Mouse (Mus musculus) hindbrain, postnatal 0 days (tissue): ENCODE results near the gene Mllt6. TPM values are rescaled to one million over a fixed set of nuclear protein-coding genes. Genes with fewer than 3 reads are reported as not detected.
"Not testable (repeated sequence)": the region's sequence is repeated elsewhere in the genome, so short reads cannot be mapped to it uniquely, and the experiment has no call there.

Source experiments
- ATAC-seq: fragments of 200-750 bp; cut with Nextera tagmentation; 2 replicates; pipeline ENCODE4 v1.8.0; 2017; ENCODE audit warnings: mild to moderate bottlenecking, moderate TSS enrichment, moderate library complexity
- DNase-seq: peaks from one replicate; pipeline ENCODE4 v3.0.0-alpha.2; 2015; ENCODE audit warnings: low spot score
- H3K27ac ChIP-seq: fragments of 300-500 bp; sonication (generic); 2 replicates; pipeline ENCODE4 v1.5.1; 2014; ENCODE audit warnings: mild to moderate bottlenecking
- H3K27me3 ChIP-seq: fragments of 300-500 bp; sonication (generic); 2 replicates; pipeline ENCODE4 v1.6.1; 2014; ENCODE audit warnings: low read length, mixed read lengths; ENCODE audit not compliant: insufficient read depth
- H3K36me3 ChIP-seq: fragments of 300-500 bp; sonication (generic); 2 replicates; pipeline ENCODE4 v1.6.1; 2014; ENCODE audit warnings: low read length, mixed read lengths; ENCODE audit not compliant: insufficient read depth
- H3K4me1 ChIP-seq: fragments of 300-500 bp; sonication (generic); 2 replicates; pipeline ENCODE4 v1.6.1; 2014; ENCODE audit warnings: antibody characterized with exemption, low read length, mixed read lengths; ENCODE audit not compliant: insufficient read depth
- H3K4me2 ChIP-seq: fragments of 300-500 bp; sonication (generic); 2 replicates; pipeline ENCODE4 v1.6.1; 2014; ENCODE audit warnings: low read depth, mild to moderate bottlenecking, low read length, moderate library complexity, mixed read lengths
- H3K4me3 ChIP-seq: fragments of 300-500 bp; sonication (generic); 2 replicates; pipeline ENCODE4 v1.5.1; 2014; ENCODE audit warnings: low read length
- H3K9ac ChIP-seq: fragments of 300-500 bp; sonication (generic); replicated peaks from 2 replicates; pipeline ENCODE4 v1.6.1; 2014; ENCODE audit warnings: mild to moderate bottlenecking, low read length, moderate library complexity, mixed read lengths
- H3K9me3 ChIP-seq: fragments of 300-500 bp; sonication (generic); 2 replicates; pipeline ENCODE4 v1.6.1; 2016; ENCODE audit warnings: low read length, mixed read lengths
- CTCF ChIP-seq: IDR thresholded peaks from 2 replicates; pipeline ENCODE4 v1.5.1; 2016; ENCODE audit warnings: antibody characterized with exemption, control low read depth, low read depth
- WGBS: fragments of 180-500 bp; shearing (Covaris S2); extraction: QIAGEN DNeasy Blood & Tissue Kit; methylation state at CpG from one replicate; pipeline ENCODE4 v1.1.7; 2014; 5-methylcytosine and 5-hydroxymethylcytosine counted together
- polyA plus RNA-seq: library from polyadenylated mRNA; unstranded; fragments of >200 nt; fragmentation: Nextera tagmentation; extraction: Ambion mirVana; gene quantifications from 2 replicates; pipeline ENCODE4 v1.2.1, GENCODE M21; 2015
- total RNA-seq: library from RNA; depleted of rRNA; stranded (reverse); fragments of >200 nt; gene quantifications from 2 replicates; pipeline ENCODE4 v1.2.3, GENCODE M21; 2014

The Mllt6 gene
- total and polyA plus RNA-seq, 2 experiments from 2014 or later = 1.7 to 60.8 TPM

DNA sequence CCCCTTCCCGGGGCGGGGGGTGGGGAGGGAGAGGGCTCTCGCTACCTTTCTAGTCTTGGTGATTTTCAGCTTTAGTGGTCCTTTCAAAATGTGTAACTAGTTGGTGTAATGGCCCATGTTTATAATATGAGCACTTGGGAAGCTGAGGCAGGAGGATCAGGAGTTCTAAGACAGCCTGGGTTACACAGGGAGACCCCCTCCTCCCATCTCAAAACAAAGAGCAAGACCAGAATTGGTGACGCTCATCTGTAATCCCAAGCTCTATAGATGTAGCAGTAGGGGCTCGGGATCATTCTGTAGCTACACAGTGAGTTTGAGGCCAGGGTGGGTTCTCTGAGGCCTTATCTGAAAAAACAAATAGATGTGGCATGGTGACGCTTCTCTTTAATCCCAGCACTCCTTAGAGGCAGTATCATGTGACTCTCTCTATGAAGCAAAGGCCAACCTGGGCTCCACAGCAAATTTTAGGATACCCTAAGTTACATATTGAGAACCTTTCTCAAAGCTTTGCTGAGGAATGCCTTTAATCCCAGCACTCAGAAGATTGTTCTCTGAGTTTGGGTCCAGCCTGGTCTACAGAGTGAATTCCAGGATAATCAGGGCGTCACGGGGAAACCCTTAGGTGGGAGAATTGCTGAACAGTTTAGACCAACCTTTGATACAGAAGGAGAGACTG, 19.7 kb upstream of the Mllt6 start:
- Histone ChIP-seq H3K4me3 (no peak overlapping the region), H3K4me2 (no peak overlapping the region), H3K27ac (no peak overlapping the region), H3K9ac (no peak overlapping the region), H3K9me3 (no peaks in the 10 kb centered on the region), H3K27me3 (no peaks in the 10 kb centered on the region), H3K4me1 (no peaks in the 10 kb centered on the region), H3K36me3 (no peaks in the 10 kb centered on the region)
- WGBS = 84% methylated on average over 8 of the region's 8 CpGs
- DNase-seq (no peak), ATAC-seq (no peak)
- TF ChIP-seq CTCF = no peak

DNA sequence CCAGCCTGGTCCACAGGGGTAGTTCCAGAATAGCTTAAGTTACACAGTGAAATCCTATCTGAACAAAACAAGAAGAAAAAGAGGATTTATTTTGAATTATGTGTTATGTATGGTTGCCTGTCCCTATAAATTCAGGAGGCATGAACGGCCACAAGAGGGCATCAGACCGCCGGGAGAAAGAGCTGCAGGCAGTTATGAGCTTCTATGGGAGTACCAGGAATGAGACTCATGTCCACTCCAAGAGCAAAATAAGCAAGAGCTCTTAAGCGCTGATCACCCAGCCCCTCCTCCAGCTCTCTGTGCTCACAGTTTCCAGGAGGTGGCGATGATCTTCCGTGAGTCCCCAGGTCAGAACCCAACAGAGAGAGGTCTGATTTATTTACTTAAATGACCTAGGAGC, 18.4 kb upstream of the Mllt6 start:
- peak; percentile 72 for TF ChIP-seq CTCF
- Histone ChIP-seq H3K27ac (no peak overlapping the region), H3K4me3 (no peak overlapping the region), H3K27me3 (no peaks in the 10 kb centered on the region), H3K36me3 (no peaks in the 10 kb centered on the region), H3K4me2 (no peak overlapping the region), H3K4me1 (no peaks in the 10 kb centered on the region), H3K9me3 (no peaks in the 10 kb centered on the region), H3K9ac (no peak overlapping the region)
- WGBS = 2% methylated on average over 6 of the region's 6 CpGs
- ATAC-seq (no peak), DNase-seq (peak; percentile 68)

- 86% methylated on average over 4 of the region's 4 CpGs for WGBS
- ATAC-seq, H3K27ac ChIP-seq, H3K27me3 ChIP-seq, H3K36me3 ChIP-seq, H3K9ac ChIP-seq, H3K9me3 ChIP-seq, H3K4me2 ChIP-seq, H3K4me1 ChIP-seq, H3K4me3 ChIP-seq, DNase-seq: not testable (repeated sequence)
Measured at GRCm38 (mm10) chr11:97648541-97648940, 14.7 kb upstream of the Mllt6 start.

GRCm38 (mm10) chr11:97650341-97650740, 12.9 kb upstream of the Mllt6 start:
- Histone ChIP-seq H3K27me3 (no peaks in the 10 kb centered on the region), H3K36me3 (no peaks in the 10 kb centered on the region), H3K4me2 (no peak overlapping the region), H3K9me3 (no peaks in the 10 kb centered on the region), H3K4me3 (no peak overlapping the region), H3K27ac (no peak overlapping the region), H3K9ac (no peak overlapping the region), H3K4me1 (no peaks in the 10 kb centered on the region)
- WGBS = 39% methylated on average over 5 of the region's 5 CpGs
- TF ChIP-seq CTCF = no peak
- DNase-seq (no peak), ATAC-seq (no peak)

DNA sequence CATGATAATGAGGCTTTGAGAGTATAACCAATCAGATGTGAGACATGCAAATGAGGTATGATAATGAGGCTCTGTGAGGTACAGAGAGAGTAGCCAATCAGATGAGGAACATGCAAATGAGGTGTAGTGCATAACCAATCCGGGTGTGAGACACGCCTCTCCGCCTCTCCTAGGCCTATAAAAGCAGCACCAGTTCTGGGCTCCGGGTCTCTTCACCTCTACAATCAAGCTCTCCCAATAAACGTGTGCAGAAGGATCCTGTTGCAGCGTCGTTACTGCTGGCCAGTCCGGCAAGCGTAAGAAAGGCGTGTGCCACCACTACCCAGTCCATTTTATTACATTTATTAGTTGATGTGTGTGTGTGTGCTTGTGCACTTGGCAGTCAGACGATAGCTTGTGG, 9.8 kb upstream of the Mllt6 start:
- not testable (repeated sequence) for ATAC-seq, H3K4me1 ChIP-seq, H3K9me3 ChIP-seq, H3K27ac ChIP-seq, H3K36me3 ChIP-seq, H3K27me3 ChIP-seq, DNase-seq, H3K4me2 ChIP-seq, H3K4me3 ChIP-seq, H3K9ac ChIP-seq
- 92% methylated on average over 11 of the region's 11 CpGs for WGBS

GRCm38 (mm10) chr11:97654210-97654609, 9.0 kb upstream of the Mllt6 start:
- WGBS = 95% methylated on average over 2 of the region's 2 CpGs
- no peaks in the 10 kb centered on the region for H3K36me3 ChIP-seq

GRCm38 (mm10) chr11:97656269-97656971, 6.8 kb upstream of the Mllt6 start:
- Histone ChIP-seq H3K27ac (no peak overlapping the region), H3K36me3 (no peaks in the 10 kb centered on the region), H3K27me3 (peaks cover under 1% of the 10 kb centered on the region; the same call in 1 of the 2 replicates), H3K4me3 (no peak overlapping the region), H3K9ac (no peak overlapping the region), H3K4me1 (peaks cover 9% of the 10 kb centered on the region; the same call in 1 of the 2 replicates), H3K9me3 (no peaks in the 10 kb centered on the region), H3K4me2 (no peak overlapping the region)
- no peak for ATAC-seq
- WGBS = 74% methylated on average over 14 of the region's 14 CpGs
- TF ChIP-seq CTCF = no peak
- DNase-seq = no peak

More at GRCm38 (mm10) chr11:97654210-97654609, 9.0 kb upstream of the Mllt6 start:
- H3K9ac ChIP-seq = no peak overlapping the region
- H3K4me1 ChIP-seq = 0 out of 2 replicates have a peak, but pooled peaks cover 1% of the 10 kb centered on the region
- DNase-seq (no peak), ATAC-seq (no peak)
- no peak overlapping the region for H3K27ac ChIP-seq
- H3K9me3 ChIP-seq = no peaks in the 10 kb centered on the region
- no peaks in the 10 kb centered on the region for H3K27me3 ChIP-seq
- H3K4me3 ChIP-seq = no peak overlapping the region
- no peak for TF ChIP-seq CTCF
- no peak overlapping the region for H3K4me2 ChIP-seq
